Mouse (Mus musculus) brain, embryonic 14.5 days (tissue): Measurements from ENCODE around the gene Usp22.

ENCODE experiments used
- CTCF ChIP-seq: fragments of 200-500 bp; IDR thresholded peaks from 2 replicates; pipeline ENCODE4 v1.5.1; 2012; ENCODE audit warnings: inconsistent platforms, mild to moderate bottlenecking, moderate library complexity, borderline replicate concordance; ENCODE audit not compliant: insufficient read depth, insufficient read length; ENCODE audit errors: extremely low read depth
- POLR2A ChIP-seq: fragments of 200-500 bp; IDR thresholded peaks from 2 replicates; pipeline ENCODE4 v1.6.1; 2012; ENCODE audit warnings: mild to moderate bottlenecking, inconsistent platforms, borderline replicate concordance; ENCODE audit not compliant: poor library complexity, insufficient read depth, insufficient read length, severe bottlenecking; ENCODE audit errors: extremely low read depth

DNA sequence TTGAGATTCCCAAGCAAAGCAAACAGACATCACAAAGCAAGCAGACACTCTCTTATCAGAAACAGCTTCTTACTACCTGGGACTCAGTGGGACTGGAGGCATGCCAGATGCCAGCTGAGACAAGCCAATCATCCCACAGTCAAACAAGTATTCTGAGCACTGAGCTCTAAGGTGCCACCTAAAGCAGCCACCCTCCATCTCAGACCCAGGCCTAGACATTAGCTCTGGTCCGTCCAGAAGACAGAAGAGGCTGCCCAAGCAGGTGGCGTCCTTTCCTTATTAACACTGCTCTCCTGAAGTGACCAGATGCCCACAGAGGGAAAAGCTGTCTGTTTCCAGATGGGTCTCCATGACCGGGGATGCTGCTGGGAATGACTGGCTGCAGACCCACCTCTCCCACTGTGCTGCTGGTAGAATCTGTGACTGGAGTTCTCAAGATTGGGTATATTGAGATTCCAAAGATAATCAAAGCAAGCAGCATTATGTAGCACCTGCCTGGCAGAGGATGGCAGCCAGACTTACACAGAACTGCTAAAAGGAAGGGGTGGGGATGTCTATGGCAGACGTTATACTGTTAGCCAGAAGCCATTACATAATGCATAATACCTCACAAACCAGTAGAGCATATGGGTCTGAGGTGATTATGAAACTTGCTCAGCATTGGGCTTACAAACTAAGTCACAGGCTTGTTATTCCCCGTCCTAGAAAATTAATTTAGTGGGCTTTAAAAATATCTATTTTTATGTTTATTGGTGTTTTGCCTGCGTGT lies 24.4 kb downstream of the Usp22 start:
- TF ChIP-seq CTCF (no peak), POLR2A (no peak)
